Mouse (Mus musculus) CH12.LX (cell line): ENCODE results near the gene 1700024P04Rik.

ENCODE experiments used
- BHLHE40 ChIP-seq: IDR thresholded peaks from 2 replicates; pipeline ENCODE4 v1.6.1; 2011; ENCODE audit warnings: mild to moderate bottlenecking, low read depth, low read length, improper control_type of control experiment
- CTCF ChIP-seq, 2 experiments: IDR thresholded peaks in 1 of 2; conservative IDR thresholded peaks in 1 of 2; 2 replicates each; pipeline ENCODE4 v1.5.1; 2011 to 2012; ENCODE audit warnings: low read depth in 2 of 2, low read length in 2 of 2, improper control_type of control experiment in 1 of 2, inconsistent platforms in 1 of 2, mild to moderate bottlenecking in 1 of 2, moderate library complexity in 1 of 2
- POLR2A ChIP-seq: IDR thresholded peaks from 2 replicates; pipeline ENCODE4 v1.6.1; 2011; ENCODE audit warnings: low read depth, mild to moderate bottlenecking, improper control_type of control experiment, low read length
- RCOR1 ChIP-seq: conservative IDR thresholded peaks from 2 replicates; pipeline ENCODE4 v1.6.1; 2012; ENCODE audit warnings: low read depth, mild to moderate bottlenecking, inconsistent platforms, low read length, improper control_type of control experiment
- TBP ChIP-seq: conservative IDR thresholded peaks from 2 replicates; pipeline ENCODE4 v1.6.1; 2011; ENCODE audit warnings: low read depth, low read length, improper control_type of control experiment

DNA sequence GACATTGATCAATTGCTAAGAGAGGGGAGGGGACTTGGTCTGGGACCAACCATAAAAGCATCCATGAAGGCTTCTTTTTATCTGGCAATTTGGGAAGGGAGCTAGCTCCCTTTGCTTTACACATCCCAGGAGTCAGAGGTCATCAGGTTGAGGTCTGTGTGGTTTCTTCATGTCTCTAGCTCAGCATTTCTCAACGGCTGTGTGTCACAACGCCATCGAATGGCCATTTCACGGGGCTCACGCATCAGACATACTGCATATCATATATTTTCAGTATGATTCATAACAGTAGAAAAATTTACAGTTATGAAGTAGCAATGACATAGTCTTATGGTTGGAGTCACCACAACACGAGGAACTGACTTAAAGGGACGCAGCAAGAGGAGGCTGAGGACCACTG, 37.9 kb downstream of the 1700024P04Rik start:
- no peak for TF ChIP-seq BHLHE40
- TF ChIP-seq POLR2A, result no peak
- TF ChIP-seq RCOR1, result no peak
- no peak for TF ChIP-seq CTCF (conservative IDR thresholded peaks at IDR 0.05 in 1 of 2, IDR thresholded peaks at IDR 0.05 in 1 of 2; ENCODE audit: low read depth in 2 of 2, low read length in 2 of 2)
- TF ChIP-seq TBP, result no peak
